Mouse (Mus musculus) mouse embryonic stem cell (cell line): ENCODE data around the gene A430078G23Rik.

Source experiments
- in situ Hi-C, 2 experiments: fragments of 300-500 bp; cut with MboI; formaldehyde crosslinking; loops; 1 replicate in 1 of 2; 3 replicates in 1 of 2; pipeline ENCODE4 v1.14.3; 2019 to 2020; ENCODE audit warnings: low sequenced_read_pairs in 2 of 2, low pct_unique_long_range_greater_than_20kb in 1 of 2, mixed read lengths in 1 of 2; ENCODE audit not compliant: unreplicated experiment in 1 of 2

A430078G23Rik gene

GRCm38 (mm10) chr8:3394600-3394999 lies 41.4 kb downstream of the A430078G23Rik start:
- in situ Hi-C loops: no loop called here

GRCm38 (mm10) chr8:3395246-3395645 lies 42.0 kb downstream of the A430078G23Rik start:
- in situ Hi-C loops: no loop called here

- in situ Hi-C loops: no loop called here
These were observed 44.4 kb downstream of the A430078G23Rik start for GRCm38 (mm10) chr8:3397597-3397996.

GRCm38 (mm10) chr8:3400509-3400908 lies 47.3 kb downstream of the A430078G23Rik start:
- in situ Hi-C loops: no loop called here

- in situ Hi-C loops: no loop called here
These were observed 54.2 kb downstream of the A430078G23Rik start for GRCm38 (mm10) chr8:3407417-3407816.

- in situ Hi-C loops: no loop called here
These were observed 57.9 kb downstream of the A430078G23Rik start for GRCm38 (mm10) chr8:3411085-3411484.

GRCm38 (mm10) chr8:3411901-3412301 lies 58.7 kb downstream of the A430078G23Rik start:
- in situ Hi-C loops: no loop called here

- in situ Hi-C loops: no loop called here
These were observed 59.6 kb downstream of the A430078G23Rik start for GRCm38 (mm10) chr8:3412816-3413215.

GRCm38 (mm10) chr8:3414639-3415190 lies 61.5 kb downstream of the A430078G23Rik start:
- in situ Hi-C loops: no loop called here

GRCm38 (mm10) chr8:3415259-3415658 lies 62.0 kb downstream of the A430078G23Rik start:
- in situ Hi-C loops: no loop called here

- in situ Hi-C loops: no loop called here
These were observed 62.4 kb downstream of the A430078G23Rik start for GRCm38 (mm10) chr8:3415661-3416060.

- in situ Hi-C loops: no loop called here
These were observed 63.6 kb downstream of the A430078G23Rik start for GRCm38 (mm10) chr8:3416846-3417245.

- in situ Hi-C loops: no loop called here
These were observed 64.2 kb downstream of the A430078G23Rik start for GRCm38 (mm10) chr8:3417455-3417854.

- in situ Hi-C loops: no loop called here
These were observed 64.9 kb downstream of the A430078G23Rik start for GRCm38 (mm10) chr8:3418101-3418500.

GRCm38 (mm10) chr8:3420105-3420706 lies 67.0 kb downstream of the A430078G23Rik start:
- in situ Hi-C loops: no loop called here

- in situ Hi-C loops: no loop called here
These were observed 68.3 kb downstream of the A430078G23Rik start for GRCm38 (mm10) chr8:3421507-3421906.

- in situ Hi-C loops: no loop called here
These were observed 72.0 kb downstream of the A430078G23Rik start for GRCm38 (mm10) chr8:3425217-3425616.

- in situ Hi-C loops: no loop called here
These were observed 73.0 kb downstream of the A430078G23Rik start for GRCm38 (mm10) chr8:3426211-3426610.

- in situ Hi-C loops: no loop called here
These were observed 75.2 kb downstream of the A430078G23Rik start for GRCm38 (mm10) chr8:3428426-3428825.

GRCm38 (mm10) chr8:3429966-3430365 lies 76.8 kb downstream of the A430078G23Rik start:
- in situ Hi-C loops: no loop called here
